Mouse (Mus musculus) adrenal gland, postnatal 14 days (tissue): ENCODE results near the gene Dspp. TPM values are rescaled to one million over a fixed set of nuclear protein-coding genes. Genes with fewer than 3 reads are reported as not detected.

Source experiments
- DNase-seq: peaks from one replicate; pipeline ENCODE4 v3.0.0; 2021; ENCODE audit warnings: mixed read lengths
- total RNA-seq: library from RNA; stranded (reverse); gene quantifications from 2 replicates; pipeline ENCODE4 v1.2.3, GENCODE M21; 2021

Dspp gene
- total RNA-seq, 1 experiment from 2014 or later, result not detected

DNA sequence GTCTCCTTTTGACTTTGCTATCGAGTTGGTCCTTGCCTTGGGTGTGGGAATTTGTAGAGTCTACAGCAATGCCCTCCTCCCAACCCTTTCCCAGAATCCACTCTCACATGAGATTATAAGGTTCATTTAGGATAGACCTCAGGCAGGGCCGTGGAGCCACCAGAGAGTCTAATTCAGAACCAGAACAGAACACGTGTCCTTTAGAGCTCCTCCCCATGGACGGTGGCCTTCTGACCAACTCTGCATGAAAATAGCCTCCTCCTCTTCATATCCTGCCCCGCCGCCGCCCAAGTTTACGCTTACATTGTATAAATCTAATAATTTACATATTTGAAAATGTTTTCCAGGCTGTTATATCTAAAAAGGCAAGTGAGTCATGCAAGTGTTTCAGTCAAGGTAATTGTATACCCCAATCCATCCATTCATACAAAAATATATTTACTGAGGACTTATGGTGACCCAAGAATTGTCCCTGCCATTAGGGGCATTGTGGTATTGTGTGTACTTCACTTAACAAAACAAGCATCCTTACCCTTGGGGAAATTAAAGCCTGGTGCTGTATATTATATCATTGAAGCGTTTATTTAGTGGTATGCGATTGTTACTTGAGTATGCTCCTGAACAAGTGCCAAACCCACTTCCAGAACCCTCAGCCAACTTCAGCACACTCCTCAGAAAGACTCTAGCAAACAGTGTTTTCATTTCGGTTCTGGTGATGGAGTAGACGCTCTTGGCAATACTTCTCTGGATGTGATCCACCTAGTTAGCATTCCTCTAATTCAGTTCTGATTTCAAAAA lies 30.8 kb downstream of the Dspp start:
- DNase-seq, result no peak

DNA sequence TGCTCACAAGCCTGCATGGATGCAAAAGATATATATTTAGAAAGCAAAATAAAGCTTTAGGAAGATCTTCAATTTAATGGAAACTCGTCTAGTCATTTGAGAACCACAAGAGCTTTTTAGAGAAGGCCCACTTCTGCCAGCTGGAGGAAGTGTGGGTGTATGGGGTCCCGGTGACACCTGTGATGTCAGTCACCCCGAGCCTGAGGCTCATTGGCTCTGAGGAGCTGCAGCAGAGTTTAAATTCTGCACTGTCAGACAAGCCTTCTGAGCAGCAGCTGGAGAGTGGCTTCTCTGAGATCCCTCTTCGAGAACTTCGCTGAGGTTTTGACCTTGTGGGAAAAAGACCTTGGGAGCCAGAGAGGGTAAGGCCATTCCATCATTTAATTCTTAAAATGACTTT lies 31.8 kb downstream of the Dspp start, which contains the start of gene Dmp1:
Gene Dmp1, plus strand, starts transcription at position 263 of the 400 bp plus-strand sequence.
- DNase-seq, result no peak

DNA sequence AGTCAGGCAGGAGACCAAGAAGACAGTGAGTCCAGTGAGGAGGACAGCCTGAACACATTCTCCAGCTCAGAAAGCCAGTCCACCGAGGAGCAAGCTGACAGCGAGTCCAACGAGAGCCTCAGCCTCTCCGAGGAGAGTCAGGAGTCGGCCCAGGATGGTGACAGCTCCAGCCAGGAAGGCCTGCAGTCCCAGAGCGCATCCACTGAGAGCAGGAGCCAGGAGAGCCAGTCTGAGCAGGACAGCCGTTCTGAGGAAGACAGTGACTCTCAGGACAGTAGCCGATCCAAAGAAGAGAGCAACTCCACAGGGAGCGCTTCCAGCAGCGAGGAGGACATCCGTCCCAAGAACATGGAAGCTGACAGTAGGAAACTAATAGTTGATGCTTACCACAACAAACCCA lies 42.0 kb downstream of the Dspp start:
- DNase-seq, result no peak

DNA sequence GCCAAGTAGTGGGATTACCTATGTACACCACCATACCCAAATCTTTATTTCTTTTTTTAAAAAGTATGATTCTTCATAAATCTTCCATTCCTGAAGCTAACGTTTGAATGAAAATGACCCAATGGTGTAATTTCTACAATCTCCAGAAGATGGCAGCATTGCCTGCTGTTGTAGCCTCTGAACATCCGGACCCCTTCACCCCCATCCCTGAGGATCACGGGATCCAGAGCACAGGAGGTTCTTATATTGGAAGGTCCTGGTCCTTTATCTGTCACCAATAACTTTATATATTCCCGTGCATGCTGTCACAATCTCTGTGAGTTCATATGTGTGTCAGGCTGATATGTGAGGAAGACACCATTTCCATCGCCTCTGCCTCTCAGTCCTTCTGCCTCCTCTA lies 48.4 kb downstream of the Dspp start:
- peak; percentile 41 for DNase-seq

DNA sequence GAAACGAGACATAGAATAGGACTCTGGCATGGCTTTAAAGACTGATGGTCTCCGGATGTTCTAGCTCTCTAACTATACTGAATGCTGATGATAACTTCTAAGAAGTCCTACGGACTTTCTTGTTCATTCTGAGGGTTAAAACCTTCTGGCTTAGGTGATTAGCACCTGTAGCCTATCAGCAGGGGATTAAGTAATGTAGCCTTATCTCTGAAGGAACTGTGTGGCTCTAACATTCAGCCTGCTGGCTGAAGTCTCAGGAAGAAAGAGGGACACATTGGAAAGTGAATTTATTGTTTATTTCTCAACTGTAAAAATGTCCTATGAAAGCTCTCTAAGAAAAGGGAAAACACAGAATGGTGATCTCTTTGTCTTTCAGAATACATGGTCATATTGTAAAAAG lies 53.8 kb downstream of the Dspp start:
- no peak for DNase-seq

DNA sequence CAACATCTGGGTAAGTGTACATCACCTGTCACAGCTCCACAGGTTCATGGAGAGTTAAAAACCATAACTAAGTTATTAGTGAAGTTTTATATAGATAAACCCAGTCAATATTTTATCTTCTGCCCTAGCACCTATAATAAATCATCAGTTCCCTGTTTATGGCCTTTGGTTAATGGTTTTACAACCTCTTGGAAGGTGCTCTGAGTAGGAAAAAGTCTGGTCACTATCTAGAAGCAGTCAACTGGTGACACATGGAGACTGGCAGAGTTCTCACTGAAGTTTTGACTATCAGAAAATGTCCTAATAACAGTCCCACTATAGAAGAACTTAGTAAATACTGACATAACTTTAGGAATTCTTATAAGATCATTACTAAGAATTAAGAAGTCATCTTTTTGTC lies 54.2 kb downstream of the Dspp start:
- no peak for DNase-seq

DNA sequence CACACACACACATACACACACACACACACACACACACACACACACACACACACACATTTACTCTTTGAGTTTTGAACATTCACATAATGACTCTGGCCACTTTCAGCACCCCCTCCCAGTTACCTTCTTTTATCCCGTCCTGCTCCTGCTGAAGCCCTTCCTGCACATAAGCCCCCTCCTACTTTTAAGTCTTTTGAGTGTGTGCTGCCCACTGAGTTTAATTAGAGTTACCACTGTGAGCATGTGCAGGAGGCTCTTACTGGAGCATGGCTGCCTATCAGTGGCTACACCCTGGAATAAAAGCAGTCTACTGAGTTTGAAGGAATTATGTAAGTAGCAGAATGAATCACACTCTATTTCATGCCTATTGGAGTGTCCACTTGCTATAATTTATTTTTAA lies 58.0 kb downstream of the Dspp start:
- DNase-seq, result no peak

Other genes with a start within 250 kb of the Dspp start
- gene Hsd17b13, start 193.3 kb upstream of the Dspp start, total RNA-seq, result 3.9 and 81.6 TPM in 2 replicates
- gene Hsd17b11, start 148.8 kb upstream of the Dspp start, total RNA-seq, result 51.0 and 60.5 TPM in 2 replicates
- 56.5 and 60.0 TPM in 2 replicates for gene Nudt9, start 124.4 kb upstream of the Dspp start, total RNA-seq
- not detected in 2 replicates for gene Gm17660, start 93.1 kb upstream of the Dspp start, total RNA-seq
- gene Sparcl1, start 57.0 kb upstream of the Dspp start, total RNA-seq, result 113 and 137 TPM in 2 replicates
- not detected in 2 replicates for gene Dmp1, start 31.9 kb downstream of the Dspp start, total RNA-seq
- not detected in 2 replicates for gene Ibsp, start 128.5 kb downstream of the Dspp start, total RNA-seq
- not detected in 2 replicates for gene Mepe, start 154.6 kb downstream of the Dspp start, total RNA-seq